Mouse (Mus musculus): ENCODE data around the gene Mpzl1. TPM values are rescaled to one million over a fixed set of nuclear protein-coding genes. Genes with fewer than 3 reads are reported as not detected.

The Mpzl1 gene
- polyA plus RNA-seq, 1 experiment: 0.53 TPM

DNA sequence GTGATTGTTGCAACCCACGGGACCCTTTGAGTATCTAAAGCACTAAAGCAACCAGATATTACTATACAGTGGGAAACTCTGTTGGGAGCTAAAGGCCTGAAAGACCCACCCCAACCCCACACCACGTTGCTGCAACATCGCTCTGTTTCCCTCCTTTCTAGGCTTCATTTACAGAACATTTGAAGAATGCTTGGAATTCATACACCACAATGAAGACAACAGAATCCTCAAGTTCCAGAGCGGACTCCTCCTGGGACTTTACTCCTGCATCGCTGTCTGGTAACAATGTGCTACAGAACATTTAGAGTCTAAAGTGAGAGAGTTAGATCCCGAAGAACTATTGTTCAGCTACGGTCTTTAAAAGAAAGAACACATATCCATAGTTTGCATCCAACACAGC is 66.9 kb downstream of the Mpzl1 start:
- no peak overlapping the region for H3K4me3 ChIP-seq (replicated peaks)
- peaks cover 10% of the 10 kb centered on the region for H3K4me1 ChIP-seq
- no peaks in the 10 kb centered on the region for H3K9me3 ChIP-seq
- H3K36me3 ChIP-seq (replicated peaks; ENCODE audit: low read length): no peaks in the 10 kb centered on the region
- TF ChIP-seq FLI1 (IDR thresholded peaks at IDR 0.05; ENCODE audit: low read length): no peak
- H3K27me3 ChIP-seq (replicated peaks): peaks cover 26% of the 10 kb centered on the region

DNA sequence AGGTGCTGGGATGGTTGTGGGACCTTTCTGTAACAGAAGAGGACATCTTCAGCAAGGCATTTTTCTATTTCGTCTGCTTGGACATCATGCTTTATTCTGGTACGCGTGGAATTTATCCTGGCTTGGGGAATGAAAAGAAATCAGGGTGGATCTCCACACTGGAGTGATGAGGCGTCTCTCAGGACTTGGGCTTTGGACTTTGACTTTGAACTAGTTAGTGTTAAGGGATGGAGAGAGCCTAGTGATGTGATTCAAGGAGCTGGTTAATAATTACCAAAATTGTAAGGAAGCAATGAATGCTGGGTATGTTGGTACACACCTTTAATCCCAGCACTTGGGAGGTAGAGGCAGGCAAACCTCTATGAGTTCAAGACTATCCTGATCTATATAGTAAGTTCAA is 69.1 kb downstream of the Mpzl1 start:
- Histone ChIP-seq H3K9me3 (no peaks in the 10 kb centered on the region), H3K4me1 (peaks cover 10% of the 10 kb centered on the region), H3K36me3 (replicated peaks; ENCODE audit: low read length) (no peaks in the 10 kb centered on the region), H3K27me3 (replicated peaks) (peaks cover 23% of the 10 kb centered on the region), H3K4me3 (replicated peaks) (no peak overlapping the region)
- no peak for TF ChIP-seq GATA1 (IDR thresholded peaks at IDR 0.05; ENCODE audit: borderline replicate concordance, low read length)
- TF ChIP-seq FLI1 (IDR thresholded peaks at IDR 0.05; ENCODE audit: low read length): no peak

DNA sequence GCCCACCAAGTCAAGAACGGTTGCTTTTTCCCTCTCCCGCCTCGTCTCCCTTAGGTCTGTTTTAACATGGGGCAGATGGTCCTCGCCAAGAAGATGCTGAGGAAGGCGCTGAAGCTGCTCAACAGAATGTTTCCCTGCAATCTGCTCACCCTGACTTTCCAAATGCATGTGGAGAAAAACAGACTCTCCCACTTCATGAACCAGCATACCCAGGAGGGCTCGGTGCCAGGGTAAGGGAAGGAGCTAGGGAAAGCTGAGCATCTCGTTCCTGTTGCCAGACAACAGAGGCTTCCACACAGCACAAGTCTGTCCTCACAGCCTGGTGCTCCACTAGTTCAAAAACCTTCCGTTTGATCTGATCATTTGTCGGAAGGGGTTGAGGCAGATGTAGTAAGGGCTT is 75.3 kb downstream of the Mpzl1 start:
- Histone ChIP-seq H3K4me3 (replicated peaks) (no peak overlapping the region), H3K36me3 (replicated peaks; ENCODE audit: low read length) (no peaks in the 10 kb centered on the region), H3K9me3 (no peaks in the 10 kb centered on the region), H3K27me3 (replicated peaks) (peaks cover 6% of the 10 kb centered on the region), H3K4me1 (peaks cover 4% of the 10 kb centered on the region)
- no peak for TF ChIP-seq FLI1 (IDR thresholded peaks at IDR 0.05; ENCODE audit: low read length)

DNA sequence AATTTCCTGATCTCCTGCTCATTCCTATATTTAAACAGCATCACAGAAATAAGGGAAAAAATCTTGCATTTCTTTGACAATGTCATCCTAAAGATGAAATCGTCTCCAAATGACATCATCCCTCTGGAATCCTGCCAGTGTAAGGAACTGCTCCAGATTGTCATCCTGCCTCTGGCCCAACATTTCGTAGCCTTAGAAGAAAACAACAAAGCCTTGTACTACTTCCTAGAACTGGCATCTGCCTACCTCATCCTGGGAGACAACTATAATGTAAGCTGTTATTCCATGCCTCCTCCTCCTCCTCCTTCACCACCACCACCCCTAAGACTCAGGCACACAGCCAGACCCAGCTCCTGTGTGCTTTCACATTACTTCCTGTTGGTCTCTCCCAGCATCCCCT is 77.6 kb downstream of the Mpzl1 start:
- Histone ChIP-seq H3K4me1 (no peaks in the 10 kb centered on the region), H3K27me3 (replicated peaks) (peaks cover 4% of the 10 kb centered on the region), H3K9me3 (peaks cover 19% of the 10 kb centered on the region), H3K36me3 (replicated peaks; ENCODE audit: low read length) (no peaks in the 10 kb centered on the region), H3K4me3 (replicated peaks) (no peak overlapping the region)
- TF ChIP-seq GATA1 (IDR thresholded peaks at IDR 0.05; ENCODE audit: borderline replicate concordance, low read length): no peak
- TF ChIP-seq FLI1 (IDR thresholded peaks at IDR 0.05; ENCODE audit: low read length): no peak

Other genes starting within 250 kb of the Mpzl1 start
- gene Dcaf6, start 174.1 kb downstream of the Mpzl1 start, polyA plus RNA-seq (2012; ENCODE audit: insufficient read depth, low replicate concordance): 9.9 and 18.0 TPM in 2 replicates
- gene Mpc2, start 173.9 kb downstream of the Mpzl1 start, polyA plus RNA-seq (2012; ENCODE audit: insufficient read depth, low replicate concordance): 156 and 160 TPM in 2 replicates
- not detected in 2 replicates for gene Adcy10, start 149.4 kb downstream of the Mpzl1 start, polyA plus RNA-seq (2012; ENCODE audit: insufficient read depth, low replicate concordance)
- 0.43 and 11.0 TPM in 2 replicates for gene Rcsd1, start 75.2 kb upstream of the Mpzl1 start, polyA plus RNA-seq (2012; ENCODE audit: insufficient read depth, low replicate concordance)
- gene Creg1, start 129.2 kb upstream of the Mpzl1 start, polyA plus RNA-seq (2012; ENCODE audit: insufficient read depth, low replicate concordance): 254 and 485 TPM in 2 replicates
- not detected in 2 replicates for gene Cd247, start 154.1 kb upstream of the Mpzl1 start, polyA plus RNA-seq (2012; ENCODE audit: insufficient read depth, low replicate concordance)

Data from megakaryocyte, embryonic 14.5 days (primary cell).